Mouse (Mus musculus): ENCODE measurements around the gene Sub1. TPM values are rescaled to one million over a fixed set of nuclear protein-coding genes. Genes with fewer than 3 reads are reported as not detected.

Gene Sub1
- total RNA-seq, 2 experiments from 2014 or later, result 85.2 to 99.5 TPM

DNA sequence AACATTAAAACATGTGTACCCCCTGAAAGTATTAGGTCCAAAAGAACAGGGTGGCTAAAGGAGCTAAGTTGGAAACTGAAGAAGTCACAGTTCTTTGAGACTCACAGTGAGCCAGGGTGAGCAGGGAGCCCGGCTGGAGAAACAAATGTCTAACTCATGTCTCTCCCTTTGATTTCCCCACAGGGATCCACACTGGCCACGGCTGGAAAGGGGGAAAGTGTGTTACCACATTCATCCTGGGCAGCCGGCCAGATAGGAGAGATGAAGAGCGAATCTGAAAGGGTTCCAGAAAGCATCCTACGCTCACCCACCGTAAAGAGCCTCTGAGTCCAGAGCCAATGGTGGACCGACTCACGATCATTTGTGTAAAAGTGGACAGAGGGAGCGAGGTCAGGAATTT is 20.9 kb downstream of the Sub1 start:
- DNase-seq, result peak; percentile 32 to 40
- intact Hi-C loops (cut with DNase I), result loop anchor here (10.0 kb wide), 1 partner anchor 399 kb away; no protein-coding TSS in a partner anchor

DNA sequence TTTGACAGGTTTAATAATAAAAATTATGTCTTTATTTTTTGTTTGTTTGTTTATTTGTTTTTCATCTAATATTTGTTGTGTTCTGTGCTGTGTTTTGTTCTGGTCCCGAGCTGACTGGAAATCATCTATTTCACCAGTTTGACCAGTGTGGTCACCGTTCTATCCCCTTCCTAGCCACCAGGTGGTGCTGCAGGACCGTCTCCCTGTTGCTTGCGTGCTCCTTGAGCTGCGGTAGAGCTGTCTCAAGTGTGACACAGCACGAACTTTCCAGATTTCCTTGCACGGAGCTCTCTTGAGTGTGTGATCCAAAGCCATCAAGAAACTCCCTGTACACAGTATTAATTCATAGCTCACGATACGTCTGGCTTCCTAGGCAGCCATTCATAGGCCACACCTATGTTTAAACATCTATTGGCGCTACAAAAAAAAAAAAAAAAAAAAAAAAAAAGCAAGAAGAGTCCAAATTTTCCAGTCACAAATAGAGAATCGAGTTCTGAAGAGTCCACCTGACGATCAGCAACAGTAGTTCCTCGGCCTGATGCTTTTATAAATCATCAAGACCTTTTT is 24.8 kb downstream of the Sub1 start:
- peak; percentile 88 to 91 for DNase-seq
- intact Hi-C loops (cut with DNase I), result loop anchor here (1.0 to 10.0 kb wide), 5 partner anchors 65 to 403 kb away; no protein-coding TSS in a partner anchor

DNA sequence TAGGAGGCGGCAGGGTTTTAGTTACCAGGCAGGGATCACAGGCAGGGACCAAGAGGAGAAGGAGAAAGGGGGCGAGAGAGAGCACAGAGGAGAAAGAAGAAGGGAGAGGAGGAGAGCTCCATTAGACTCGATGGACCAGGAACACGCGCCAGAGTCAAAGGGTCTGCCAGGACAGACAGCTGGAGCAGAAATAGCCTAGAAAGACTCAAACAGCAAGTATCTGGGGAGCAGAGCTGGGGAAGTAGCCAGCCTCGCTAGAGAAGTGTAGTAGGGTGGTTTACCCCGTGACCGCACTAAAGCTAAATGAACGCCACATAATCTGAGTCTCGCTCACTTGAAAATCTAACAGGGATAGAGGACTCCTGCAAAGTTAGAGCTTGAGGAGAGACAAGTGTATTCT is 26.2 kb downstream of the Sub1 start:
- intact Hi-C loops (cut with DNase I), result loop anchor here (1.0 to 10.0 kb wide), 4 partner anchors 67 to 404 kb away; no protein-coding TSS in a partner anchor
- DNase-seq, result peak; percentile 47 to 60

DNA sequence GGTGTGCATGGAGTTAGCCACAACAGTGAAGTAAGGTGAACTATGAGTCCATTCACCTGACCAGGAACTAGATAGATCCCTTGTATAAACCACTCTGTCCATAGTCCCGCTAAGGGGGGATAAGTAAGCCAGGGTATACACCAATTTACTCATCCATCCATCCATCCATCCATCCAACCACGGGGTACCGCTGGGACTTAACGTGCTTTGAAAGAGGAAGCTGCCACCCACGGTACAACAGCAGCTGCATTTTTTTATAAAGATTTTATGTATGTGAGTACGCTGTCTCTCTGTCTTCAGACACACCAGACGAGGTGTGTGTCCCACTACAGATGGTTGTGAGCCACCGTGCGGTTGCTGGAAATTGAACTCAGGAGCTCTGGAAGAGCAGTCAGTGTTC is 27.9 kb downstream of the Sub1 start:
- intact Hi-C loops (cut with DNase I), result no loop called here
- no peak for DNase-seq

DNA sequence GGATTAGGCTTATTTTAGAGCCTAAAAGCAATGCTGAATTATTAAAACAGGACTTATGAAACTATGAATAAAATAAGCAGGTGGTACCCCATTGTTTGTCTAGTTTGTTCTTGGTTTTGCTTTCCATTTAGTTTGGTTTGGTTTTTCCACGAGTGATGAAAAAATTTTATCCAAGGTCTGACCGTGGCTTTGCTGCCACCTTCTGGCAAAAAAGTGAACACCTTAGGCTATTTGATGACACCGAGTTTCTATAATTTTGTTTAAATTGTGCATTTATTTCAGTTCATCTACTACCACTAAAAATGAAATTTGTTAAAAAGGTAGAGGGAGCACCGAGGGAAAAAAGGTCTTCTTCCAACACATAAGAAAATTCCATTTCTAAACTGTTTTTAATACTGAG is 30.4 kb downstream of the Sub1 start:
- intact Hi-C loops (cut with DNase I), result loop anchor here (1.0 to 2.0 kb wide), 3 partner anchors 213 to 558 kb away; no protein-coding TSS in a partner anchor
- peak; percentile 47 to 70 for DNase-seq

DNA sequence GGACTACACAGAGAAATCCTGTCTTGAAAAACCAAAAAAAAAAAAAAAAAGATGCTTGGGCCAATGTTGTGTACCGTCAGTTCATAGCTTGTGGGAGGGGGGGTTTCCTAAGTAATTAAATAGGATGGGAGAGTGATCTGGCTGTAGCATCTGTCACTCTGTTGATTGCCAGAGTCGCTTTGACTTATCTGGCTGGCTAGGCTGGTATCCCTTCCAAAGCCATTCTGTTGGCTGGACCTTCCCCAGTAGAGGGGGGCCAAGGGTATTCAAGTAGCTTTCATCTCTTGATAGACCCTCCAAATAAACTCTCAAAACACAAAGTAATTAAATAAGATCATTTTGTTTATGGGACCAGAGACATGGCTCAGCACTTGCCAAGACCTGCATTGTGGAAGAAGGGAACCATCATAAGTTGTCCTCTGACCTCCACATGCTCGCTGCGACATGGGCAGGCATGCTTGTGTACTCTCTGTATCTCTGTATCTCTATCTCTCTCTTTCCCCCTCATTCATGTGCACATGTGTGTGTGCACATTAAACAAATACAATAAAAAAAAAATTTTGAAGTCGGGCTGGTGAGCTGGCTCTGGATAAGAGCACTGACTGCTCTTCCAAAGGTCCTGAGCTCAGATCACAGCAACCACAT is 31.5 kb downstream of the Sub1 start:
- intact Hi-C loops (cut with DNase I), result no loop called here
- no peak for DNase-seq

DNA sequence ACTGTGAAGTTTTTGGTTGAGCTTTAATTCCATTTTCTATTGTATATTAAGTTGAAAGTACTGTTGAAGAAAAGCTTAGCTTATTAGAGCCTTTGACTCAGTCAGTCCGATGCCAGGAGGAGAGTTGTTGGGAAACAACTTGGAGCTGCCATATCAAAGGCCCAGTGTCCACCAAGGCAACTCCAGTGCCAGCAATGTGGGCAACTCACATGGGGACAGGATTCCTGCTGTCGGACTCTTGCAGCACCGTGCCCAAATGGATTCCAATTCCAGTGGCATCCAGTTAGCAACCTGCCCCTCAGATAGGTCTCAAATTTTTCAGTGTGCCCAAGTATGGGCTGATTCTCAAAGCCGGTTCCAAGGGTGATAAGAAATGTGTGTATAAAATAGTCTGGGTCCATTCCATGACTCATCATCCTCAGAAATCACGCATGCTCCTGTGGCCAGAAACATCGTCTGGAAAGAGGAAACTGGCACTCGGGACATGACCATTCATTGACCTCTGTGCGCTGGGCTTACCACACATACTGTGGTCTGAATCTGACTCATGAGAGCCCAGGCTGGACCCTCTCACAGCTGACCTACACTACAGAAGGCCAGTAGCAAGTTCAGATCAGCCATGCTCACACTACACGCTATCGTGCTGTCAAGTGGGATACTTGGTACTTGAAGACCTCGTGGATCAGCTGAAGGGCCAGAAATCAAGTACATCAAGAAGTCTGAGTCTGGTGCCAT is 32.8 kb downstream of the Sub1 start:
- DNase-seq, result no peak
- intact Hi-C loops (cut with DNase I), result no loop called here

DNA sequence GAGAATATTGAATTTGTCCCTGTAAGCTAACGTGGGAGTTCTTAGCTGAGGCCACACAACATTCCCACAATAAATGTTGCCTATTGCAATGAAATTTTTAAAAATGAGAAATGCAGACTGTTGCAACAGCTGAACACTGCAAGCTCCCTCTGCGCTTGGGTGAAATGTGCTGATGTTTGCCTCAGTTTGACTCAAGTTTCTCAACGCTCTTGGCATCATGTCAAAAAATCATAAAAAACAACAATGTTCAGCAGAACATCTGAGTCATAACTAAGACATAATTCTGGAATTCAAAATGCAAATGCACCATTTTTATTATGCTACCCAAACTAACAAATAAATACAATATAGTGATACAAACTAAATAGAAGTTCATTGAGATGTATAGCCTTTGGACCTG is 37.1 kb downstream of the Sub1 start:
- intact Hi-C loops (cut with DNase I), result no loop called here
- no peak for DNase-seq

DNA sequence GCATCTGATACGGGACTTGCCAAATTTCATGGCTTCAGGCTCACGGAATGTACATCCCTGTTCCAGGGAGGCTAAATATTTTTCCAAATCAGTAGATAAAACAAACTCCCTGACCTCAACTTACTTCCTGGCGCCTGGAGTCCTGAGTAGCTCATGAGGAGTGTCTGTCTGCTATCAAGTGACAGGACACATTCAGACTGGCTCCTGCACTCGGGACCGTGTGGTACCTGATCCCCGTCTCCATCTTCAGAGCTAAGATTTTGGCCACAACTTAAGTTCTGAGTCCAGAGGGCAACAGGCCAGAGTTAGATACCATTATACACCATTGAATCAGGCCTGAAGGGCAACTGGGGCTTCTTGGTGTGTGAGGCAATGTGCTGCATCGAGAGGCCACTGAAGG is 40.7 kb downstream of the Sub1 start:
- no peak for DNase-seq
- intact Hi-C loops (cut with DNase I), result no loop called here

DNA sequence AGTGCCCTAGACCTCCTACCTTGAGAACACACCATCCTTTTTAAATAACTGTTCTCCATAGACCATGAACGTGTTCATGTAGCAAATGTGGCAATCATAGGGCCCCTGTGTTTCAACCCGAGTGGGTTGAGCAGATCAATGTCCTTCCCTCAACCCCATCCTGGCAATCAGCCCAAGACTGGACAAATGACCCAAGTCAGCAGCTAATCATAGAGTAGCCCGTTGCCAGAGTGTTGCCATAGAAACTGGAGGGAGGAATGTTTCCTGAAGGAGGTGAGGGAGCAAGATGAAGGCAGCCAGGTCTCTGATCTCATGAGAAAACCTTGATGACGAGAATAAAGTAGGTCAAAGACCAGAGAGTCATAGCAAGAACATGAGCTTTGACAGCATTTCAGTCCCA is 42.6 kb downstream of the Sub1 start:
- DNase-seq, result no peak
- intact Hi-C loops (cut with DNase I), result no loop called here

DNA sequence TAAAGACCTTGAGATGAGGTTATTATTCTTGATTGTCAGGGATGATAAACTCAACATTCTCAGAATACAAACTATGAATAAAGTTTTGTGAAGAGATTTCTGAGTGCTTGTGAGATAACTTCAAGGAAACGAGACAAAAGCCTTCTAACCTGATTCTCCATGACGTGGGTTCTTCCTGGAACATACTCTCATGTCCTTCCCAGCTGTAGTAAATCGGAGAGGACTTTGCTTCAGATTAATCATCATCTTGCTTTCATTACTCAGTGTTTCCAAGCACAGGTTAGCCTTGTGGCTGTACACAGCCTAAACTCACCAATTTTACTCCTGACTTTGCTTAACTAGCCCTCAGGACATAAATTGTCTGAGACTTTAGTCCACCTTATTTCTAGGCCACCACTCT is 44.6 kb downstream of the Sub1 start:
- DNase-seq, result no peak
- intact Hi-C loops (cut with DNase I), result no loop called here

DNA sequence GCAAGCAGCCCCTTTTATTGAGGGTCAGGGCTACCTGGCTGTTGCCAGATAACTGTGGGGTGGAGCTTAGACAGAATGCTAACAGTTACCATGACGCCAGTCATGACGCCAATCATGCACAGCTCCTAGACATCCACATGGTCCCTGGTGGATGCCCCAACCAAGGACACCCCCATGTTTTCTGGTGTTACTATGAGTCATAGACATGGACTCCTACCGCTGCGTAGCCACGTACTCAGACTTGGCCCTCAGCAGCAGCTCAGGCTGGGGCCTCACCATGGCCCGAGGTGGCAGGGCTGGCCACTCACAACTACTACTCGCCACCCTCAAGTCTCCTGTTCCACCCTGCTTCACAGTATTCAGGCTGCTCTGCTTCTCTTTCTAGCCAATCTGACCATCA is 45.6 kb downstream of the Sub1 start:
- no peak for DNase-seq
- intact Hi-C loops (cut with DNase I), result no loop called here

DNA sequence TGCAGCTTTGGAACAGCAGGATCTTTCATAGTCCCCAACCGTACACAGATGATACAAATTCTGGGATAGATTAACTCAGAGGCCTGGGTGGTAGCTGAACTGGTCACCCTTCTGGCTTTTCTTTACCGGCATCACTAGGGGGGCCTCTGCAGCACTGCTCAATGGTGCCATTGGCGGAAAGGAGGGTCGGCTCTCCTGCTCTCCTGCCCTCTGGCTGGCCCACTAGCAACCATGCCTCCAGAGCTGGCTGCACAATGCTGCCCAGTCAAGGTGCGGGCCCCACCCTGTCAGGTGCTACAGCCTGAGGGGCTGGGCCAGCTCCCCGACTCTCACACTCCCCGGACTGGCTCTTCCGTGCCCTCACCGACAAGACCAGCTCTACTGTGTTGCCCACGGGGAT is 46.6 kb downstream of the Sub1 start:
- intact Hi-C loops (cut with DNase I), result no loop called here
- DNase-seq, result no peak

DNA sequence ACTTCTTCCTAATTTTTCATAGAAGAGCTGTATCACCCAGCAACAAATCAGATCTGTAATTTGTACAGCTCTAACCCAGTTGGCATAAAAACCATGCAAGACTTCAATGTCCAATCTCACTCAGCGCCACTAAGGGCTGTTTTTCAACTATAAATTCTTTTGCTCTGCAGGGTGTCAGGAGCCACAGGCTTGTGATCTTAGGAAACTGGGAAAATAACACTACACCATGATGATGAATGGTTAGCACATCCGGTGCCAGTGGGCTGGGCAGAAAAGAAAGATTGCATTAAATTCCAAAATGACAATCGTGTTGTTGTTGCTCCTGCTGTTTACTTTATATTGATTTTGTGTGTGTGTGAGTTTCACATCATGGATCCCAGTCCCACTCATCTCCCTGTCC is 47.3 kb downstream of the Sub1 start:
- no peak for DNase-seq
- intact Hi-C loops (cut with DNase I), result no loop called here

DNA sequence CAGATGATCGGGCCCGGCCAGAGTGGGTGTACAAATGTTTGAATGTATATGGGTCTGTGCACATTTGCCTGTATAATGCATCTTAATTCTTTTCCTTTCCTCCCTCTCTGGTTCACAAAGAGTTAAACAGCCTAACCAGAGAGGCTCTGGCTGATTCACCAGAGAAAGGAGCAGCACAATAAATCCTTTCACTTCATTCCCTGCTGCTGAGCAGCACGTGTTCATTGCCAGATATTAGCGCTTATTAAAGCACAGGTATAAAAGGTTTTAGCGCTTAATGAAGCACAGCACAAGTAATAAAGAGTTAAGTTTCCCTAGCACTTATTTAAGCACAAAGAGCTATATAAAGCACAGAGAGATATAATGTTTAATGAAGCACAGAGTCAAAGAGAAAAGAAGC is 55.9 kb downstream of the Sub1 start:
- intact Hi-C loops (cut with DNase I), result no loop called here
- DNase-seq, result no peak

Other genes with a start within 250 kb of the Sub1 start
- gene Npr3, start 89.7 kb downstream of the Sub1 start, total RNA-seq (2021), result 10 to 100 TPM; 25.2 to 37.4 TPM
- 10 to 100 TPM; 83.0 to 89.6 TPM for gene Zfr, start 120.8 kb upstream of the Sub1 start, total RNA-seq (2021)
- 10 to 100 TPM; 12.7 to 13.1 TPM for gene Mtmr12, start 208.0 kb upstream of the Sub1 start, total RNA-seq (2021)